Mouse (Mus musculus) spleen, adult 2 months (tissue): ENCODE results near the gene Cd247.

Experiments used
- CTCF ChIP-seq: fragments of 200-500 bp; IDR thresholded peaks from 2 replicates; pipeline ENCODE4 v1.5.1; 2011; ENCODE audit warnings: mild to moderate bottlenecking, inconsistent platforms; ENCODE audit not compliant: insufficient read depth, insufficient read length, insufficient replicate concordance; ENCODE audit errors: extremely low read depth
- POLR2A ChIP-seq: fragments of 200-500 bp; IDR thresholded peaks from 2 replicates; pipeline ENCODE4 v1.6.1; 2011; ENCODE audit warnings: low read depth, low read length, inconsistent platforms

- no peak for TF ChIP-seq POLR2A
- TF ChIP-seq CTCF: no peak
These were observed 72.7 kb downstream of the Cd247 start for GRCm38 (mm10) chr1:165861235-165861609.
